Mouse (Mus musculus): Measurements from ENCODE around the gene Btf3.

DNA sequence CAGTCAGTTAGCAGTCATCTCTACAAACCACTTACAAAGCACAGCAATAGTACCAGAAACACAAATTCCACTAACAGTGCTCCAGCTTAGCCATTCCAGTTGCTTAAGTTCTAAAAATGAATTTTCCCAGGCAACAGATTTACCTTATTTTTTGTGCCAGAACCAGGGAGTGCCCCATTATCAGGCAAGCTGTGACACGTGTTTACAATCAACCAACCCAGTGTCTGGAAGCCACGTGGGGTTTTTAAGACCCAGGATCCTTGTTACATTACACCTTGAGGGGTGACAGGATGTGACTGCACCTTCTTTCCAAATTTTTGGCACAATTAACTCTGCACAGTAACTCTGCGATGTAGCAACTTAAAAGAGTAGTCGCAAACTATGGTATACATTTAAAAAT, 8.1 kb downstream of the Btf3 start:
- TF ChIP-seq CTCF (IDR thresholded peaks at IDR 0.05), result no peak
- TF ChIP-seq EP300 (IDR thresholded peaks at IDR 0.05), result no peak

All from lung, postnatal 0 days (tissue).